Mouse (Mus musculus) heart, embryonic 12.5 days (tissue): Measurements from ENCODE around the gene Ndrg4. TPM values are rescaled to one million over a fixed set of nuclear protein-coding genes. Genes with fewer than 3 reads are reported as not detected.

Experiments
- ATAC-seq: fragments of 200-750 bp; cut with Nextera tagmentation; 2 replicates; pipeline ENCODE4 v1.8.0; 2017; ENCODE audit warnings: moderate TSS enrichment, moderate library complexity; ENCODE audit not compliant: insufficient number of reproducible peaks, low FRiP score
- H3K27ac ChIP-seq: fragments of 300-500 bp; sonication (generic); 2 replicates; pipeline ENCODE4 v1.5.1; 2016; ENCODE audit warnings: mild to moderate bottlenecking, moderate library complexity; ENCODE audit not compliant: poor library complexity, severe bottlenecking
- H3K27me3 ChIP-seq: fragments of 300-500 bp; sonication (generic); replicated peaks from 2 replicates; pipeline ENCODE4 v1.6.1; 2016; ENCODE audit warnings: mild to moderate bottlenecking, moderate library complexity
- H3K36me3 ChIP-seq: fragments of 300-500 bp; sonication (generic); 2 replicates; pipeline ENCODE4 v1.6.1; 2016; ENCODE audit warnings: mild to moderate bottlenecking, moderate library complexity
- H3K4me1 ChIP-seq: fragments of 300-500 bp; sonication (generic); replicated peaks from 2 replicates; pipeline ENCODE4 v1.6.1; 2016; ENCODE audit warnings: mild to moderate bottlenecking
- H3K4me2 ChIP-seq: fragments of 300-500 bp; sonication (generic); 2 replicates; pipeline ENCODE4 v1.6.1; 2016; ENCODE audit warnings: mild to moderate bottlenecking, moderate library complexity
- H3K4me3 ChIP-seq: fragments of 300-500 bp; sonication (generic); 2 replicates; pipeline ENCODE4 v1.5.1; 2016; ENCODE audit warnings: mild to moderate bottlenecking
- H3K9ac ChIP-seq: fragments of 300-500 bp; sonication (generic); 2 replicates; pipeline ENCODE4 v1.6.1; 2016; ENCODE audit warnings: mild to moderate bottlenecking, moderate library complexity
- H3K9me3 ChIP-seq: fragments of 300-500 bp; sonication (generic); replicated peaks from 2 replicates; pipeline ENCODE4 v1.6.1; 2016; ENCODE audit warnings: mild to moderate bottlenecking, moderate library complexity
- WGBS: fragments of 180-500 bp; shearing (Covaris S2); methylation state at CpG from one replicate; pipeline ENCODE4 v1.1.7; 2016; 5-methylcytosine and 5-hydroxymethylcytosine counted together
- polyA plus RNA-seq: library from polyadenylated mRNA; unstranded; fragments of >200 nt; fragmentation: Nextera tagmentation; extraction: Ambion mirVana; gene quantifications from 2 replicates; pipeline ENCODE4 v1.2.1, GENCODE M21; 2016

The Ndrg4 gene
- polyA plus RNA-seq = 307 and 309 TPM in 2 replicates

- WGBS = 41% methylated on average over 9 of the region's 9 CpGs
- peaks cover 7% of the 10 kb centered on the region for H3K4me1 ChIP-seq
- ATAC-seq = no peak
- peak within 1 kb of the TSS; percentile 76 for H3K9ac ChIP-seq
- H3K27me3 ChIP-seq = peaks cover 79% of the 10 kb centered on the region
- no peaks in the 10 kb centered on the region for H3K9me3 ChIP-seq
- peak within 1 kb of the TSS; percentile 66 for H3K4me3 ChIP-seq
- H3K27ac ChIP-seq = no peak within 1 kb of the TSS
- H3K4me2 ChIP-seq = peak within 1 kb of the TSS; percentile 87
- H3K36me3 ChIP-seq = no peaks in the 10 kb centered on the region
Observed at GRCm38 (mm10) chr8:95676631-95677030, at the start of gene Ndrg4. Gene Ndrg4 (plus strand): TSS chr8:95676980.

- H3K9ac ChIP-seq = no peak overlapping the region
- peak overlapping the region; percentile 82; the same call in 1 of the 2 replicates for H3K4me2 ChIP-seq
- H3K27ac ChIP-seq = no peak overlapping the region
- peaks cover 9% of the 10 kb centered on the region for H3K4me1 ChIP-seq
- peak overlapping the region; percentile 95; the same call in 1 of the 2 replicates for H3K4me3 ChIP-seq
- 0 out of 2 replicates have a peak, but pooled peaks cover 8% of the 10 kb centered on the region for H3K27me3 ChIP-seq
- ATAC-seq = no peak
- no peaks in the 10 kb centered on the region for H3K9me3 ChIP-seq
- H3K36me3 ChIP-seq = peaks cover 5% of the 10 kb centered on the region; the same call in 1 of the 2 replicates
- WGBS = 86% methylated on average over 6 of the region's 6 CpGs
Observed at GRCm38 (mm10) chr8:95632840-95633239, 43.9 kb upstream of the Ndrg4 start.

- H3K9ac ChIP-seq = peak within 1 kb of the TSS; percentile 87
- H3K4me1 ChIP-seq = peaks cover 9% of the 10 kb centered on the region
- H3K27me3 ChIP-seq = 0 out of 2 replicates have a peak, but pooled peaks cover 8% of the 10 kb centered on the region
- under 1% methylated on average over 52 of the region's 52 CpGs for WGBS
- H3K27ac ChIP-seq = peak within 1 kb of the TSS; percentile 53
- peak within 1 kb of the TSS; percentile 82 for H3K4me2 ChIP-seq
- H3K4me3 ChIP-seq = peak within 1 kb of the TSS; percentile 95
- ATAC-seq = peak; percentile 92
- H3K36me3 ChIP-seq = peaks cover 8% of the 10 kb centered on the region; the same call in 1 of the 2 replicates
- no peaks in the 10 kb centered on the region for H3K9me3 ChIP-seq
Observed at GRCm38 (mm10) chr8:95633262-95634062, 43.3 kb upstream of the Ndrg4 start, which contains the start of gene Gins3. Gene Gins3 (plus strand): TSS chr8:95633453.

- WGBS = 6% methylated on average over 6 of the region's 6 CpGs
- no peak overlapping the region for H3K27ac ChIP-seq
- peaks cover 8% of the 10 kb centered on the region for H3K36me3 ChIP-seq
- peaks cover 9% of the 10 kb centered on the region for H3K4me1 ChIP-seq
- peak overlapping the region; percentile 95 for H3K4me3 ChIP-seq
- H3K9ac ChIP-seq = peak overlapping the region; percentile 87
- no peak for ATAC-seq
- peak overlapping the region; percentile 82 for H3K4me2 ChIP-seq
- H3K9me3 ChIP-seq = no peaks in the 10 kb centered on the region
- H3K27me3 ChIP-seq = 0 out of 2 replicates have a peak, but pooled peaks cover 5% of the 10 kb centered on the region
Observed at GRCm38 (mm10) chr8:95634063-95634340, 42.8 kb upstream of the Ndrg4 start.

- no peaks in the 10 kb centered on the region for H3K27me3 ChIP-seq
- no peak overlapping the region for H3K27ac ChIP-seq
- no peak overlapping the region for H3K4me3 ChIP-seq
- H3K4me1 ChIP-seq = no peaks in the 10 kb centered on the region
- no peak overlapping the region for H3K9ac ChIP-seq
- 87% methylated on average over 2 of the region's 2 CpGs for WGBS
- no peaks in the 10 kb centered on the region for H3K9me3 ChIP-seq
- peaks cover 36% of the 10 kb centered on the region for H3K36me3 ChIP-seq
- no peak overlapping the region for H3K4me2 ChIP-seq
- ATAC-seq = no peak
Observed at GRCm38 (mm10) chr8:95644942-95645341, 31.8 kb upstream of the Ndrg4 start.

GRCm38 (mm10) chr8:95648251-95648650 lies 28.5 kb upstream of the Ndrg4 start:
- no peak overlapping the region for H3K27ac ChIP-seq
- no peak overlapping the region for H3K9ac ChIP-seq
- H3K4me1 ChIP-seq = peaks cover 6% of the 10 kb centered on the region; the same call in 1 of the 2 replicates
- H3K27me3 ChIP-seq = no peaks in the 10 kb centered on the region
- 76% methylated on average over 3 of the region's 3 CpGs for WGBS
- peaks cover 16% of the 10 kb centered on the region for H3K36me3 ChIP-seq
- no peak overlapping the region for H3K4me2 ChIP-seq
- no peaks in the 10 kb centered on the region for H3K9me3 ChIP-seq
- no peak overlapping the region for H3K4me3 ChIP-seq
- ATAC-seq = no peak

- no peak for ATAC-seq
- Histone ChIP-seq H3K9ac (no peak overlapping the region), H3K4me3 (no peak overlapping the region), H3K36me3 (no peaks in the 10 kb centered on the region), H3K4me1 (peaks cover 19% of the 10 kb centered on the region), H3K4me2 (no peak overlapping the region), H3K9me3 (no peaks in the 10 kb centered on the region), H3K27ac (no peak overlapping the region), H3K27me3 (no peaks in the 10 kb centered on the region)
- WGBS = 76% methylated on average over 5 of the region's 5 CpGs
Observed at GRCm38 (mm10) chr8:95653351-95653750, 23.4 kb upstream of the Ndrg4 start.

GRCm38 (mm10) chr8:95655831-95656230 lies 20.9 kb upstream of the Ndrg4 start:
- Histone ChIP-seq H3K4me1 (peaks cover 25% of the 10 kb centered on the region), H3K4me2 (no peak overlapping the region), H3K4me3 (no peak overlapping the region), H3K27ac (no peak overlapping the region), H3K36me3 (no peaks in the 10 kb centered on the region), H3K27me3 (no peaks in the 10 kb centered on the region), H3K9me3 (no peaks in the 10 kb centered on the region), H3K9ac (no peak overlapping the region)
- ATAC-seq = no peak
- 79% methylated on average over 7 of the region's 7 CpGs for WGBS

GRCm38 (mm10) chr8:95656316-95657002 lies 20.3 kb upstream of the Ndrg4 start:
- Histone ChIP-seq H3K27me3 (no peaks in the 10 kb centered on the region), H3K4me3 (no peak overlapping the region), H3K27ac (no peak overlapping the region), H3K4me1 (peaks cover 25% of the 10 kb centered on the region), H3K9ac (no peak overlapping the region), H3K9me3 (no peaks in the 10 kb centered on the region), H3K36me3 (no peaks in the 10 kb centered on the region), H3K4me2 (no peak overlapping the region)
- no peak for ATAC-seq
- 42% methylated on average over 5 of the region's 5 CpGs for WGBS

GRCm38 (mm10) chr8:95657523-95657922 lies 19.3 kb upstream of the Ndrg4 start:
- no peak for ATAC-seq

GRCm38 (mm10) chr8:95660334-95660882 lies 16.4 kb upstream of the Ndrg4 start:
- Histone ChIP-seq H3K9me3 (no peaks in the 10 kb centered on the region), H3K4me2 (no peak overlapping the region), H3K36me3 (no peaks in the 10 kb centered on the region), H3K4me1 (peaks cover 29% of the 10 kb centered on the region), H3K4me3 (no peak overlapping the region), H3K9ac (no peak overlapping the region), H3K27ac (no peak overlapping the region), H3K27me3 (no peaks in the 10 kb centered on the region)
- ATAC-seq = no peak
- 75% methylated on average over 6 of the region's 6 CpGs for WGBS

More at GRCm38 (mm10) chr8:95657523-95657922, 19.3 kb upstream of the Ndrg4 start:
- WGBS = 41% methylated on average over 2 of the region's 2 CpGs
- Histone ChIP-seq H3K27ac (no peak overlapping the region), H3K27me3 (no peaks in the 10 kb centered on the region), H3K4me3 (no peak overlapping the region), H3K4me1 (peaks cover 19% of the 10 kb centered on the region), H3K4me2 (no peak overlapping the region), H3K36me3 (no peaks in the 10 kb centered on the region), H3K9me3 (no peaks in the 10 kb centered on the region), H3K9ac (no peak overlapping the region)
